8 mouse cellular contexts compared by ENCODE assay signal in the genomic region with DNA sequence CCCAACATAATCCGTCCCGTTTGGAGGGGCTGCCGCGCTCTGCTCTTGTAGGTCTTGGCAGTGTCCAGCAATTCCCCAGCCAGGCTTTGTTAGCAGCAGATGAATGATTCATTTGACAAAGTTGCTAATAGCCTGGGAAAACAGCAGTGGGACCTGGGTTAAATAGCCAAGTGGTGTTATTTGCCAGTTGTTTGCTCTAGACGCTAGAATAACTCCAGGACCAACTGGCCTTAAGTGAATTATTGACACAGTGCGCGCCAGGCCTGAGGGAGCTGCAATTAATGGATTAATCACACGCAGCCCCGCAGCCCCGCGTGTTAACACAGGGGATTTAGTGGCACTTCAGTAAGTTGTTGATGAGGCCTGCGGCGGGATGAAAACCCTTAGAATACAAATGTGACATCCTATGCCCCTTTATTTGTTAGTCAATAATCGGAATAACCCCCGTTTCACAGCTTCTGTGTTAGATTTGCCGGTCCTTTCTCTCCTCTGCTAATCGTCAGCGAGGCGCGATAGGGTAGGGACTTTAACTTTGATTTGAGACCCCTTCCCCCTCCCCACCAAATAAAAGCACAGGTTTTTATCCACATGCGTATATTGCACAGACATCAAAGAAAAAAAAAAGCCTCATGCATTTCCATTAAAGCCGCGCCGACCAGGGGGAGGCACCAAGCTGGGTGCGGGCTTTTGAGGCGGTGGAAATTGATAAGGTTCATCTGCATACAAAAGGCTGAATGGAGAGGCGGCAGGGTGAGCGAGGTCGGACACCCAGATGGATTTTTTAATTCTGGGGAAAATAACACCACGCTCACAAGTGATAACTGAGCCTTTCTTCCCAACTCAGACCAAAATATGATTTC.
DNase-seq lines count a peak whose midpoint lies in the region; ATAC-seq lines count a peak whose summit lies in the region.

No protein-coding gene starts in this region.

- H3K9ac ChIP-seq in hindbrain, embryonic 11.5 days (ENCODE audit: low read depth, low read length), result peak overlapping the region; percentile 37; the same call in 1 of the 2 replicates
- peak overlapping the region; percentile 61 for H3K9ac ChIP-seq in midbrain, embryonic 13.5 days (replicated peaks)

- H3K4me1 ChIP-seq in hindbrain, embryonic 11.5 days (replicated peaks; ENCODE audit: control insufficient read depth, insufficient read depth, low read length), result no peaks in the 10 kb centered on the region
- peaks cover 17% of the 10 kb centered on the region for H3K4me1 ChIP-seq in midbrain, embryonic 13.5 days (replicated peaks)

- H3K4me2 ChIP-seq in hindbrain, embryonic 11.5 days (replicated peaks; ENCODE audit: low read depth, low read length), result peak overlapping the region; percentile 58
- peak overlapping the region; percentile 61 for H3K4me2 ChIP-seq in midbrain, embryonic 13.5 days (replicated peaks)

- ATAC-seq in hindbrain, embryonic 11.5 days (ENCODE audit: low FRiP score), result peak; percentile 66
- peak; percentile 86 for ATAC-seq in midbrain, embryonic 13.5 days

- under 1% methylated on average over 30 of the region's 30 CpGs for WGBS in hindbrain, embryonic 11.5 days
- under 1% methylated on average over 30 of the region's 30 CpGs for WGBS in midbrain, embryonic 13.5 days

- peak overlapping the region; percentile 24 for H3K4me3 ChIP-seq in hindbrain, embryonic 11.5 days (ENCODE audit: low read depth, low read length)
- H3K4me3 ChIP-seq in midbrain, embryonic 13.5 days (replicated peaks), result peak overlapping the region; percentile 33

- DNase-seq in frontal cortex, postnatal 36 days (ENCODE audit: low spot score in 2 of 2), result peak; percentile 0 to 10
- no peak for DNase-seq in frontal cortex, postnatal 25 days (ENCODE audit: low spot score in 2 of 2)
- peak; percentile 74 for DNase-seq in embryo, embryonic 10 days (ENCODE audit: low spot score)
- peak; percentile 64 for DNase-seq in hindbrain, embryonic 11.5 days (ENCODE audit: low spot score)
- DNase-seq in cerebellum, postnatal 36 days, result no peak
- DNase-seq in urinary bladder, postnatal 14 days (ENCODE audit: low spot score), result no peak
- no peak for DNase-seq in T-cell, adult 2 months (ENCODE audit: low spot score)

- no peak overlapping the region; the same call in 1 of the 2 replicates for H3K27ac ChIP-seq in hindbrain, embryonic 11.5 days (ENCODE audit: low read depth, low read length)
- H3K27ac ChIP-seq in midbrain, embryonic 13.5 days, result peak overlapping the region; percentile 57

- H3K27me3 ChIP-seq in hindbrain, embryonic 11.5 days (ENCODE audit: control insufficient read depth, insufficient read depth, low read length), result no peaks in the 10 kb centered on the region
- H3K27me3 ChIP-seq in midbrain, embryonic 13.5 days, result peaks cover 46% of the 10 kb centered on the region

- H3K9me3 ChIP-seq in hindbrain, embryonic 11.5 days (ENCODE audit: control insufficient read depth, low read length), result no peaks in the 10 kb centered on the region
- H3K9me3 ChIP-seq in midbrain, embryonic 13.5 days, result no peaks in the 10 kb centered on the region

- no peaks in the 10 kb centered on the region for H3K36me3 ChIP-seq in hindbrain, embryonic 11.5 days (ENCODE audit: control insufficient read depth, insufficient read depth, low read length)
- H3K36me3 ChIP-seq in midbrain, embryonic 13.5 days, result no peaks in the 10 kb centered on the region

Comparison
In these comparisons a context has a peak if more than half of its experiments do, and no peak if none do; other contexts are left out.
1. DNase-seq: peak in frontal cortex, postnatal 36 days (2 of 2), embryo, embryonic 10 days (single experiment) and hindbrain, embryonic 11.5 days (single experiment); none in frontal cortex, postnatal 25 days (0 of 2), cerebellum, postnatal 36 days (0 of 2), urinary bladder, postnatal 14 days (single experiment) and T-cell, adult 2 months (single experiment).